Mouse (Mus musculus): ENCODE measurements around the gene Maff.

Gene Maff

GRCm38 (mm10) chr15:79329979-79330363, 16.4 kb upstream of the Maff start:
- DNase-seq (ENCODE audit: low spot score) = no peak

- DNase-seq (ENCODE audit: low spot score) = no peak
Measured at GRCm38 (mm10) chr15:79330521-79330920, 15.9 kb upstream of the Maff start.

DNA sequence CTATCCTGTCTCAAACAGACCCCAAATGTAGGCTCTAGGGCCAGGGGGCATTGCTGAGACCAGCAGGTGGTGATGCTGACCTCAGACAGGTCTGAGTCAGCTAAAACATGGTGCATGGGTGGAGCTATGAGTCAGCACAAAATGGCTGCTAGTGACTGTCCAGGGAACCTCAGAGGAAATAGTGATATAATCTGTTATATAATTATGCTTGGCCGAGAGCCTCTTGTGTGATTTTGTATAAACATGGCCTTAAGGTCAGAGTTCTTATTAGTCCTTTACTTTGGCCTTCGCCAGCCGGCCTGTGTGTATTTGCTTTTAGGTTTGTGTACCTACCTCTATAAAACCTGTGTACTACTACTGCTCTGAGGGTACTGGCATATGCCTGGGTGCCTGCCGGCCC, 13.0 kb upstream of the Maff start:
- peak; percentile 53 for DNase-seq (ENCODE audit: low spot score)

- DNase-seq (ENCODE audit: low spot score) = no peak
Measured at GRCm38 (mm10) chr15:79335061-79335655, 11.3 kb upstream of the Maff start.

DNA sequence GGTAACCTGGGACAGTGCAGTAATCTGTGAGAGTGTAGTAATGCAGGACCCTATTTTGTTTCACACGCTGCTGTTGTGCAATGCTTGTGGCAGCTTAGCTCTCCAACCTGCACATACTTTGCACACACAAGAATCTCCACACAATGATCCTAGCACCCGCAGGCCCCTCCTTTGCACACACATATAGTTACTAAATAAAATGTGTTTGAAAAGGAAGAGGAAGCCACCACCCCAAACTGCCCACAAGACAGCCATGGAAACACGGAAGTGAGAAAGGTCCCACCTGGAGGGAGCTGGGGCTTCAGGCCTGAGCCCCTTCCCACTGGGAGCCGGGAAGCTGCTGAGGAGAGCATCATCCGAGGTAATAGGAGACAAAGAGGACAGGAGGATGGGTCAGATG, 7.4 kb upstream of the Maff start:
- no peak for DNase-seq (ENCODE audit: low spot score)

GRCm38 (mm10) chr15:79342641-79343337, 3.6 kb upstream of the Maff start:
- no peak for DNase-seq (ENCODE audit: low spot score)

DNA sequence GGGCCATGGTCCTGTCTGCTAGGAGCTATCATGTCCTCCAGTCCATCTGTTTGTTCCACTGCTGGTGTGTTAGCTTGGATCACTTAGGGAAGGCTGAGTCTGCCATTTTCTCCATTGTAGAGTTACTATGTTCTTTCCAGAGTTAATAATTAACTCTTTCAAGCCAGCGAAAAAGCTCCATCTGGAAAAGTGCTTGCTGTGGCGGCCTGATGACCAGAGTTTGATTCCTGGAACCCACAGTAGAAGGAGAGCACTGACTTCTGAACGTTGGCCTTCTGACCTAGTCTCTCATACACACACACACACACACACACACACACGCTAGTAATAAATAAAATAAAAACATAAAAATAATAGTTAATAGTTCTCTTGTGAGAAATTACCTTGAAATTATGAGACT, 1.8 kb upstream of the Maff start:
- no peak for DNase-seq (ENCODE audit: low spot score)

DNA sequence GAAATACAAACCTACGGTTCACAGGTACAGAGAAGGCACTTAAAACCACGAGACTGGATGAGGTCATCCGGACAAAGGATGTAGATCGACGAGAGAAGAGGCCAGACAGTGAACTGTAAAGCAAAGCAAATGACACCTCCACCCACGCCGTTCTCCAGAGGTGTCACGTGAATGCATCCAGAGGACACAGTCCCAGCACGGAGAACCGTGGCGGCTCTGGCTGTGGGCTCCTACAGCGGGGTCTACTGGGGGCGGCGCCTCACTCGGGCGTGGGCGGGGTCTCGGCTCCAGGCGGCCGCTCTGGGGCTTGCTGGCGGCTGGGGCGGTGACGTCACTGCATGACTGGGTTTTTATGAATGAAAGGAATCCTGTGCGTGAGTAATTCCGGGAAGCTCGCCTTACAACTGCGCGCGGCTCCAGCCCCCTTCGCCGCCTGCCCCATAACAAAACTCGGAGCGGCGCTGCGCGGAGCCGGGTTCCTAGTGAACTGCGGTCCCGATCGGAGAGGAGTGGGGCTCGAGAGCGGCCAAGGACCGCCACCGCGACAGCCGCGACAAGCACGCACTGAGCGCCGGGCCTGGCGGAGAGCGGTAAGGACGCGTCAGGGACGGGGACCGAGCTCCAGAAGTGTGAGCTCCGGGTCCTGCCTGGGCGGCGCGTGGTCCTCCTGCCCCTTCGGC, 884 bp downstream of the Maff start:
- peak; percentile 94 for DNase-seq (ENCODE audit: low spot score)

DNA sequence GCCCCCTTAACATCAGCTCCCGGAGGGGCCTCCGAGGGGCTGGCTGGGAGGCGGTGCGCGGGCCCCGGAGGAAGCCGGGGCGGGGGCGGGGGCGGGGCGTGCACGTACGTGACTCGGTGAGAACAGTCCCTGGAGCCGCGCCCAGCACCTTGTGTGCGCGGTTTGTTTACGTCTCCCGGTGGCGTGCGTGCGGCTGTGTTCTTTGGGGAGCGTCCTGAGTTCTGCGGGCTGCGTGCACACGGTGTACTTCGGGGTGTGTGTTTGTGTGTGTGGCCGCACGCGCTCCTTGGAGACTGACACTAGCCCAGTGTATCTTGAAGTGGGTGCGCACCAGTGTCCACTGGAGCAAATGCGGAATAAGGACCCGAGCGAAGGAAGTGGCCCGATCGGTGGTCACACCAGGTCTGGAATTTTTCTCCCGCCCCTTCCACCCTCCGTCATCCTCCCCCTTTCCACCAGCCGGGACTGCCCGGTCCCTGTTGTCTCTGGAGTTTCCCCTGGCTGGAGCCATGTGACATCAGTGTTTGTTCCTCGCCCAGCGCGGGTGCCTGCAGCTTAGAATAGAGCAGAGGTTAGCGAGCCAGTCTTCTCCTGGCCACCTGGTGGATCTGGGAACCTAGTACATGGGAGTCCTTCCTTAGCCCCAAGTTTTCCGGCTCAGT, 1.6 kb downstream of the Maff start:
- DNase-seq (ENCODE audit: low spot score) = peak; percentile 80

DNA sequence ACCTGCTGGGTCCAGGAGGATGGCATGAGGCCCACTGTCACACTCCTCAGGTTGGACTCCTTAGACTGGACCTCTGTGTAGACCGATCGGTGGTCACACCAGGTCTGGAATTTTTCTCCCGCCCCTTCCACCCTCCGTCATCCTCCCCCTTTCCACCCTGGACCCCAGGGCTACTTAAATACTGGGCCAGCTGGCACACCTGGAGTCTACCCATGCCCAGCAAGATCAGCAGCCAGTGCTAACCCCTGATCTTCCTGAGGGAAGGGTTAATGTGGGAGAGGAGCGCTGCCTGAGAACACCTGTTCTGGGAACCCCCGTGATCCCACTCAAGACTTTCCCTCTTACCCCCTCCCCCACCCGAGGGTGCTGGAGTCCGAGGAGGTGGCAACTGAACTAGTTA, 2.2 kb downstream of the Maff start:
- DNase-seq (ENCODE audit: low spot score) = no peak

DNA sequence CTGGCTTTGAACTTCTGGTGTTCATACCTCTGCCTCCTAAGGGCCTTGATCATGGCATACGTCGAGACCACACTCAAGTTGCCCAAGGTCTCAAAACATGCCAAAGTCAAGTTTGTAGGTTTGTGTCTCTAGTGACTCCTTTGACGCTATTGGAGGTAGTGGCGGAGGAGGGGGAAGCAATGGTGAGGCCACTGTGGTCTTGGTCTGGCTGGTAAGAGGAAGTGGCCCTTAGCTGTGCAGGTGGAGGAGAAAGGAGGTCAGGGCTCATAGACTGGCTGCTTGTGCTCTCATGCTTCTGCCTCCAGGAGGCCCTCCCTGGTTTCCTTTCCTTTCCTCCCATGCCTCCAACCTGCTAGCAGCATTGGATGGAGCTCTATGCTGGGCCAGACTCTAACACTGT, 4.4 kb downstream of the Maff start:
- no peak for DNase-seq (ENCODE audit: low spot score)

- DNase-seq (ENCODE audit: low spot score) = peak; percentile 65
Measured at GRCm38 (mm10) chr15:79351331-79351767, 4.9 kb downstream of the Maff start.

GRCm38 (mm10) chr15:79352479-79352878, 6.1 kb downstream of the Maff start:
- DNase-seq (ENCODE audit: low spot score) = no peak

- no peak for DNase-seq (ENCODE audit: low spot score)
Measured at GRCm38 (mm10) chr15:79353690-79354305, 7.4 kb downstream of the Maff start.

- no peak for DNase-seq (ENCODE audit: low spot score)
Measured at GRCm38 (mm10) chr15:79354619-79355018, 8.2 kb downstream of the Maff start.

GRCm38 (mm10) chr15:79356481-79356880, 10.1 kb downstream of the Maff start:
- DNase-seq (ENCODE audit: low spot score) = no peak

DNA sequence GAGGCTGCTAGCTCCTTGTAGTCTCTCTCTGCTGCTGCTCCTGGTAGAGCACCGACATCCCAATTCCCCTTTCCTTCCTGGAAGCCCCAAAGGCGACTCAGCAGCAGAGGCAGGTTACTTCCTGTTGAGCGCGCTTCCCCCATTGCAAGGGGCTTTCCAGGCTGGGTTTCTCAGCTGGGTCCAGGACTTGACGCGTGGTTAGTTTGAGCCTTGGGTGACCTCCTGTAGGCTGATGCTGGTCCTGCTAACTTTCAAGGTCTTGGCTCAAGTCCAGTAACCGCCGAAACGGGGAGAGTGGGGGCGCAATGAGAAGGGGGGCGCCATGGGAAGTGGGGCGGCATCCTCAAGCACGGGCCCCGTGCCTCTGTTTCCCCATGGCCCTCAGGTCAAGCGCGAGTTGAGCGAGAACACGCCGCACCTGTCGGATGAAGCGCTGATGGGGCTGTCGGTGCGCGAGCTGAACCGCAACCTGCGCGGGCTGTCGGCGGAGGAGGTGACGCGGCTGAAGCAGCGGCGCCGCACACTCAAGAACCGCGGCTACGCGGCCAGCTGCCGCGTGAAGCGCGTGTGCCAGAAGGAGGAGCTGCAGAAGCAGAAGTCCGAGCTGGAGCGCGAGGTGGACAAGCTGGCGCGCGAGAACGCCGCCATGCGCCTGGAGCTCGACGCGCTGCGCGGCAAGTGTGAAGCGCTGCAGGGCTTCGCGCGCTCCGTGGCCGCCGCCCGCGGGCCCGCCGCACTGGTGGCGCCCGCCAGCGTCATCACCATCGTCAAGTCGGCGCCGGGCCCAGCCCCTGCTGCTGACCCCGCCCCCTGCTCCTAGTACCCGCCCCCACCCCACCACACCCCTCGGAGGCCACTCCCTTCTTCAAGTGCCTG, 10.9 kb downstream of the Maff start:
- peak; percentile 75 for DNase-seq (ENCODE audit: low spot score)

DNA sequence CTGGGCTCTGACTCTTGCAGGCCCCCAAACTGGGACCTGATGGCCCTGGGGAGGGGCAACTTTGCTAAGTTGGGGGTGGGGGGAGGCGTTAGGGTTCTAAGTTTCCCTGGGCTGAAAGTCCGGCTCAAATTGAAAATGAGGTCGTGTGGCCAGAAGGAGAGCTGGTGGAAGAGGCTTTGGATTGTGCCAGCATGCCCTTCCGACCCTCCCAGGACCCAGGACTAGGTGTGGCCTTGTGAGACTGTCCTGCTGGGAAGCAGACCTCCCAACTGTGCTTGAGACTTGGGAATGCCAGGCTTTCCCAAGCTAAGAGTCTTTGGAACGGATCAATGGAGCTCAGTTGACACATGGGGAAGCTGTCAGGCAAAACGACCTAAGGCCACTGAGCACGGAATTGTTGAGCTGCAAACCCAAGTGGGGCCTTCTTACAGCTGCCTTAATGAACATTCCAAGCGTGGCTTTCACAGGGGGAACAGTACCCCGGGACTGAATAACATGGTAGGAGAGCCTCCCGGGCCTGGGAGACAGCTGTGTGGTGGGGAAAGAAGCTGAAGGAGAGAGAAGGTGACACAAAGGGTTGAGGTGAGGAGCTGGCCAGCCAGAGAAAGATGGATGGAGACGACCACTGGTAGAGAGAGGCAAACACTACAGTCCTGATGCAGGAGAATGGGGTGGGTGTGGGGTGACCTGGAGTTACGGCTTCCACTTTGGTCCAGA, 11.7 kb downstream of the Maff start:
- no peak for DNase-seq (ENCODE audit: low spot score)

GRCm38 (mm10) chr15:79359954-79360353, 13.5 kb downstream of the Maff start:
- peak; percentile 23 for DNase-seq (ENCODE audit: low spot score)

- DNase-seq (ENCODE audit: low spot score) = no peak
Measured at GRCm38 (mm10) chr15:79360371-79360770, 13.9 kb downstream of the Maff start.

- DNase-seq (ENCODE audit: low spot score) = no peak
Measured at GRCm38 (mm10) chr15:79361023-79361422, 14.6 kb downstream of the Maff start.
